Mouse (Mus musculus) ovary, postnatal 36 days (tissue): ENCODE results near the gene Tie1.
A peak's percentile ranks its signal among the peaks of the same experiment; 100 is the strongest.
"Not testable (repeated sequence)": the region's sequence is repeated elsewhere in the genome, so short reads cannot be mapped to it uniquely, and the experiment has no call there.

ENCODE experiments used
- DNase-seq: peaks from one replicate; pipeline ENCODE4 v3.0.0; 2022; ENCODE audit warnings: low spot score, mixed read lengths

Gene Tie1

DNA sequence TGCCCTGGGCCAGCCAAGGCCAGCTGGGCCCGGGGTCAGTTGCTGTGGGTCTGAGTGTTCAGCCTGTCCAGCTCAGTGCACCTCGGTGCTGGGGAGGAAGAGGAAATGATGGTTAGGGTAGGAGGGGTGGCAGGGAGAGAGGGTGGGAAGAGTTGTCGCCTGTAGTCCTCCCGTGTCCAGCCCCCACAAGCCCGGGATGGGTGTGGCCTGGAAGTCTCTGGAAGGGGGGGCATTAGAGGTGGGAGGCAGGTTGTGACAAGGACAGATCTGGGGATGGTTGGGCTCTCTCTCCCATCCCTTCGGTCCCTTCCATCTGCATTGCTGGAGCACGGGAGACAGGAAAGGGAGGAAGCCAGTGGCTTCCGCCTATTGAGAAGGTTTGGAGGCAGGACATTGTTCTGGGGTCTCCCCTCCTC lies at the start of gene Tie1:
TSS of gene Tie1 (minus strand) at position 345 of the 416 bp plus-strand sequence.
- no peak for DNase-seq

DNA sequence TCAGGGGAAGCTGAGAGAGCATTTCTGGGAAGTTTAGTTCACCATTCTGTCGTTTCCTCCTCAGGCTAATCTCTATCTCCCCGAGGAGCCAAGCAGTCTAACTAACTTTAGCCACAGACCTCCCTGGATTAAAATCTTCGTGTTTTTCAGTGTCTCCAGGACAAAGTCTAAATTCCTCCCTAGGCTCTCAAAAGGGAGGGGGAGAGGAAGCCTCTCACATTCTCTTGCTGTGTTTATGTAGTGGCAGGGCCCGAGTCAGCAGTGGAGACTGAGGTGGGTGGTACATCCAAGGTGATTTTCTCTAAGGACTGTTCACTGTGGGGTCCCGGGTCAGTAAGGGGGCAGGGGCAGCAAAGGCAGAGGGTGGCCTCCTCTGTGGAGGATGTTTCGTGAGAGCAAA lies 47.9 kb upstream of the Tie1 start:
- DNase-seq: no peak

DNA sequence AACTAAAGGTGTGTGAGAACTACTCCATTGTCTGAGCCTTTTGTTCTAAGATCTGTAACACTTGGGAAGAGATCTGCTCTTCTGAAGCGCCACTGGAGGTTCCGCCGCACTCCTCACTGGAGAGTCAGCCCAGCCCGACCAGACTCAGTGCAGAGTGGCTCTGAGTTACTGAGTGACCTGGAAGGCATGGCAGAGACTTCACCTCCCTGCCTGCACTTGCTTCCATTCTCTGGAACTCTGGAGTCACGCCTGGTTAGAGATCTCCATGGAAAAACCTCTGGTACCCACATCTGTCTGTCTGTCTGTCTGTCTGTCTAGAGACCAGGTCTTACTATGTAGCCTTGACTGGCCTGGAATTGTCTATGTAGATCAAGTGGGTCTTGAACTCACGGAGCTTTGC lies 45.7 kb upstream of the Tie1 start:
- DNase-seq: no peak

DNA sequence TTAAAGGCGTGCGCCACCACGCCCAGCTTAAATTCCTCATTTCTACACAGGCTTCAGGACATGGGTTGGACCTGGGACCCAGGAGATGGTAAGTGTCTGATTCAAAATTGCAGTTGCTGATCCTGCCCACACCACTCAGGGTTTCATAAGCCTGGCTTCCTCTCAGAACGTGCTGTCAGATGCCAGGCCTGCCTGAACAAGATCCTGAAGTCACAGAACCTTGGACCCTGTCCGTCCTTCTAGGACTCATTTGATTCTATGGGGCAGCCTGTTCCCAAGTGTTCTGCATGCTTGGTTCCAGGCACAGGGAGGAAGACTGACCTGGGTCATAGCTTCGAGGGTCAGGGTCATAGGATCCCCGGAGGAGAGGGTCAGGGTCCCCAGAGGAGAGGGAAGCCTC lies 43.7 kb upstream of the Tie1 start:
- no peak for DNase-seq

DNA sequence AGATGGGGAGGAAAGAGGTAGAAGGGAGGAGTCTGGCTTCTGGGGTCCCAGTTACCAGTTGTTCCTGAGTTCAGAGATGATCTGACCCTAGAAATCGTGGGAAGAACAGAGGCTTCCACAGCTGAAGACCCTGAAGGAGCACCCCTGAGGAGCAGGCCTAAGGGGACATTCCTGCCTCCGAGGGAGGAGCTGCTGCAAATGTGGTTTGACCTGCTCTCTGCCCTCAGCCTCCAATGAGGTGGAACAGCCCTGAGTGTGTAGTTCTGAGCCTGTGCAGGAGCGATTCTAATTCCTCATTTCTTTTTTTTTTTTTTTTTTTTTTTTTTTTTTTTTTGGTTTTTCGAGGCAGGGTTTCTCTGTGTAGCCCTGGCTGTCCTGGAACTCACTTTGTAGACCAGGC lies 43.3 kb upstream of the Tie1 start:
- no peak for DNase-seq

DNA sequence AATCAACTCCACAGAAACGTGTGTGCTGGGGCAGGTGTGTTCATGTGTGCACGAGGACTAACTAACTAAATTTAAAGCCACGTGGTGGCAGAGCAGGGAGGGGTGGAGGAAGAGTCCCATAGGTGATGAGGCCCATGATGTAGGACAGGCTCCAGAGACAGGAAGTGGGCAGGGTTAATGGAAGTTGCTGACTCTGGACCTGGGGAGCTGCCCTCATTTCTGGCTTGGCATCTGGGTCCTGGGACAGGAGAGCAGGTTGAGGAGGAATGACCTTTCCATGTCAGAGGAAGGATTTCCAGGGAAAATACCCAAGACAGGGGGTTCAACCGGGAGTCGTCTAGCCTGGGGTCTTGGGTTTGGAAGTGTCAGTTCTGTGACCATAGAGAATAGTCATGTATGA lies 42.8 kb upstream of the Tie1 start:
- no peak for DNase-seq

DNA sequence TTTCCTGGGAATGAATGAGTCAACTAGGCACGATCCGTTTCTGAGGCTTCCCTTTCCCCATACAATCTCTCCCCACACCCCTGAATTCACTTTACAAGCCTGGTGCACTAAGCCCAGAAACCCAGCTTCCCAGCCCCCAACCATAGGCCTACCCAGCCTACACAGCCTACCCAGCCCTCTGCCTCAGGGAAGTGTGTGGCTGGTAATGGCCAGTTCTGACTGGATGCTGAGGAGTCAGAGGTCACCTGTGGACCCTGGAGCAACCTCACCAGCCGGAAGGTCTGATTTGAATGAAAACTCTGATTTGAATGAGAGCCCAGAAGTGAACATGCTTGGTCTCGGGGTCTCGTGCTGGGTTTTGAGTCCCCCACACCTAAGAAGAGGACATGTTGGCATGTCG lies 37.9 kb upstream of the Tie1 start:
- no peak for DNase-seq

DNA sequence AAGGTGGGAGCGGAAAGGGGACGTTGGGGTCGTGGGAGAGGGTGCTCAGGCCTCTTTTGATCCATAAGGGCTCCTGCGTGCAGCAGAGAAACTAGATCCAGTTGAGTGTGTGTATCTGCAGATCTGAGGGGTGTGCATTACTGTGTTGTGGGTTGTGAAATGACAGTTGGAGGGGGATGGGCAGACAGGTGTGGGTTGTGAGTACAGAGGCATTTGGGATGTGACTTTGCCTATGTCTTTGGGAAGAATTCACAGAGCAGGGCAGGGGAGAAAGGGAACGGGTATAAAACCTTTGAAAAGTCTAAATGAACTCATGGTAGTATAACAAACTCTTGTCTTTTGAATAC lies 37.4 kb upstream of the Tie1 start:
- DNase-seq: no peak

DNA sequence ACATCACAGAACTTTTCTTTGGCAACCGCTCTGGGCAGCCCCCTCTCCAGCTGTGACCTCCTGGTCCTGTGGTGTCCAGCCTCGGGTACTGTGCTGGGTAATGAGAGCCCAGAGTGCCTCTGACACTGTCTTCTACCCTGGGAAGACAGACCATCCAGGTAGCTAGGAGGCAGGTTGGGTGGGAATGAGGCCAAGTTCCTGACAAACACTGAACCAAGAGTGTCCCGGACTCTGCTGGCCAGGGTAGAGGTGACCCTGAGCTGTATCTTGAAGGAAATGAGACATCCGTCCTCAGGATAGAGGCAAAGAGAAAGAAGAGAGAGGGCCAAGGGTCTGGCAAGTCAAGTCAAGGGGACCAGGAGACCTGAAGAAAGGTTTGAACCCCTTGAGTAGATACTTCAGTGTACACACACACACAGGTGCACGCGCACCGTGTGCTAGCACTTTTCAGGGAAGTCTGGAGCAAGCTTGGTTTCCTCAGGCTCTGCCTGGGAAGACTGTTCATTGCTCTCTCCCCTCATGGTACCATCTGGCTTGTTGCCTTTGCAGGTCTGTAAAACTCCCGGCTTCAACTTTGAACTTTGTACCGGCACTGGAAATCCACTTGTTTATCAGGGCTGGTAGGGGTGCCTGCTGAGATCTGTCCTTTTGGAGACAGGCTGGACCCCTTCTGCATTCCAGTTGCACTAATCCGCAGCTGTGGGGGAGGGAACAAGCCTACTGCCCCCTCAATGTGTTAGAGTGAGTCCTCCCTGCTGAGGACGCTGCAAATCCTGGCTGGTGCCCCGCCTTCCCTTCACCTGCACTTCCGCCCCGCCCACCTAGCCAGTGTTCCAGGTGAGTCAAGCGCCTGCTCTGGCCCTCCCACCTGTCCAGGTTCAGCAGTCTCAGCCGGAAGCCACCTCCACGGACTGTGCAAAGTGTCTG lies 36.8 kb upstream of the Tie1 start, which contains the start of gene 2610528J11Rik:
TSS of gene 2610528J11Rik (plus strand) at position 592 of the 927 bp plus-strand sequence.
- DNase-seq: peak; percentile 34

DNA sequence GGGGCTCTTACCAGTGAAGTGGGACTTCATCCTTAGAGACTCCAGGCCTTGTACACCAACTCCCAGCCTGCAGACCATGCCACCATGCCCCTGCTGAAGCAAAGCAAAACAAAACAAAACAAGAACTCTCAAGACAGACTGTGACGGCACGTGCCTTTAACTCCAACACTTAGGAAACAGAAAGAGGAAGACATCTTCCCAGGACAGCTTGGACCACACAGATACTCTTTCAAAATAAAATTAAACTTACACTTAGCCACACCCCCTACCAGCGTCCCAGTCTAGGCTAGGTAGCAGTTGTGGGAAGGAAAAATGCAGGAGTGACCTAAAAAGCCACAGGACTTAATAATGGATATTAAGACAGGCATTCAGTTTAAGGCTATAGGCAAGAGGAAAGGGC lies 35.9 kb upstream of the Tie1 start:
- DNase-seq: no peak

DNA sequence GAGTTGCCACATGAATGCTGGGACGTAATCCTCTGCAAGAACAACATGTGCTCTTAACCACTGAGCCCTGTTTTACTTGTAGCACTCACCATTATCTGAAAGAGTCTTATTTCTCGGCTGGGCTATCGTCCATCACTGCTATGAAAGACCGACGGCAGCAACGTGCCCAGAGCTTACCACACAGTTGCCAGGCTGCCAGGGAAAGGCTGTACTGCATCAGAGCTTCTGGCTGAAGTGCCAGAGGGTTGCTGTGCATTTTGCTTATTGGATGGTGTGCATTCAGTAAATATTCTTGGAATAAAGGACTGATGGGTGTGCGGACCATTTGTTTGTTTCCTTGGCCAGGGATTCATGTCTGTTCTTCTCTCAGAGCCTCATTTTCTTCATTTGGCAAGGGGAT lies 34.1 kb upstream of the Tie1 start:
- DNase-seq: no peak

DNA sequence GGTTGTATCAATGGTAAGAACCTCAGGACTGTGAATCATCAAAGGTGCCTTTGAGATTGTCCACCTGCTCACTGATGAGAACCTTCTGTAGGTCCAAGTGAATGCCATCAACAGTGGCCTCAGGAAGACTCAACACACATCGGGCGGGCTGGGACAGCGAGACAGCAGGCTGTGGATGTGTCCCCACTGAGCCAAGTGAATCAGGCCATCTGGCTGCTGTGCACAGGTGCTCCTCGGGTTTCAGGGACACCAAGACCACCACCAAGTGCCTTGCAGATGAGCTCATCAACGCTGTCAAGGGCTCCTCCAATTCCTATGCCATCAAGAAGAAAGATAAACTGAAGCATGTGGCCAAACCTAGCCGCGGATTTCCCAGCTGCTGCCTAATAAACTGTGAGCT lies 32.4 kb upstream of the Tie1 start:
- no peak for DNase-seq

DNA sequence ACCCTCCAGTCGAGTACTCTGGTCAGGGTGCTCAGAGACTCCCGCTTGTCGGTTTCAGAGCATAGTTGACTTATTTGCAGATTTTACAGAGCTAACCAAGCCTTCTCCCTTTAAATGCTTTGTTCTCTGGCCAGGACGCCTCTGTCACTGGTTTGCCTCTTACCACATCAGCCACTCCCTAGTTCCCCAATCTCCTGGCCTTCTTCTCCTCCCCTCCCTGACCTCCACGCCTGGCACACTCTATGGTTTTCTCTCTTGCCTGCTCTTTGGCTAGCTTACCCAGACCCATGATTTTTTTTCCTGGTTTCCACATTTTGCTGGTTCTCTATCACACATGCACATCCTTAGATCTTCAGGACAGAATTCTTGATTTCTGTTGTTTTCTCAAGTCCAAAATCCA lies 28.3 kb upstream of the Tie1 start:
- DNase-seq: no peak

DNA sequence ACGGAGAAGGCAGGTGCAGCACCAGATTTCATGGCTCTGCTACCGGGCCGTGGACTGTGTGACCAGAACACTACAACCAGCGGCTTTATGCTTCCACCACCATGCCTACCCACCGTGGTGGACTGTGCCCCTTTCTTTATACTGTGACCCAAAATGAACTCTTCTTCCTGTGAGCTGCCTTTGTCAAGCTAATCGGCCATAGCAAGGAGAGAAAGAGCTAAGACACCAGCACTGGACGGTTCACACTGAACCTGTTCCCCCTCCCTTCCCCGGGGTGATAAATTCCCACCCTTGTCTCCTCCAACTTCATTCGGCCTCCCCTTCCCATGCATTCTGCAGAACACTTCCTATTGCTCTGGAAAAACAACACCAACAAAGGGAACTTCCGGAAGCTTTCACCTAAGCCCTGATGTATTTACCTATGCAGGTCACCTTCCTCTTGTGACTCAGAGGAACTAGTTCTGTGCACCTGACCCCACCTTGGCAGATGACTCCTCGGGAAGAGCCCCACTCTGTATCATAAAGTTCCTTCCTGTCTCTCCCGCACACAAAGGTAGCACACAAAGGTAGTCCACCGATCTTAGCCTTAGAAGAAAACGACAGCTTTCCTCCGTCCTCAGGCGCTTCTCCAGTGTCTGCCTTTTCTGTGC lies 27.8 kb upstream of the Tie1 start:
- no peak for DNase-seq

DNA sequence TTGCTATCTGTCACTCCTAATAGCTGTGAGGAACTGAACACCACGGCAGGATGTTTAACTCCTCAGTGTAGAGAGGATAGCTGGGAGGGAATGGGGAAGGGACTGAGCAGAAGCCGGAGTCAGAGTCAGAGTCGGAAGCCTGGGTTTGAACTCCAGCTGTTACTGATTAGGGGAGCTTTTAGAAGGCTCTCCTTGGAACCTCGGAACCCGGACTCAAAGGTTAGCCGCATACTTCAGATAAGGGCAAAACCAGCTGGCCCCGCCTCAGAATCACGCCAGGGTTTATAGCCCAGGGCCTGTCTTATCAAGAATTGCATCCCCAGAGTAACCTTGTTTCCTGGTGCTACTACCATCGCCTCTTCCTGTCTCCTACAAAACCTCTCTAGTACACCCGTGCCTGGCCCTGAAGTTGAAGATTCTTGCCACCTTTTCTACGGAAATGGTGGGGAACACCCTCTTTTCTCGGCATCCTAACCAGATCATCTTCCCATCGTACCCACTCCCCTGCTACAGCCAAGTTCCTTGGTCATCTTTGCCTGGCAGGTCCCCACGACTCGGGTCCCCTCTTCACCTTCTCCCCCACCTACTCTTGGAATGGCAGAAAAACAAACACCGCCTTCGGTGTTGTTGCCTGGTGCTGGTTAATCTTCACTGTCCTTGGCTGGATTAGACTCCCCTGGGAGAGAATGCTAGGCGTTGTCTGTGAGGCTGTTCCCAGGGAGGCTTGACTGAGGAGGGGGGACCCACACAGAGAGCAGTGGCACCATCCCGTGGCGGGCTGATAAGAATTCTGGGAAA lies 27.0 kb upstream of the Tie1 start:
- peak; percentile 39 for DNase-seq

DNA sequence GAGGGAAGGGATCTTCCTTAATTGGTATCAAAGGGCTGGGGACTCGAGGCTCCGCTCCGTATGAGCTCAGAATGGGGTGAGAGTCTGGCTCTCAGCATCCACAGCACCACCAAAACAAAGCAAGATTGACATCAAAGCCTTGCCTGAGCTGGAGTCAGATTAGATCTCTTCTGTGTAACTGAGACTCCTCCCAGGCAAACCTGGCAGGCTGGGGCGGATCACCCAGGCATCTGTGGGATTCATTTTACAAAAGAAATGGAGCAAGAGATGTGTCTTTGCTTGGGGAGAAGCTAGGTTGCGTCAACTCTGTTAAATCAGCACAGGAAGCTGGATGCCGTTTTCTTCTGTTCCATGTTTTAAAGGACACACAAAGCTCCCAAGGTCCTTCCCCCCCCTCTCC lies 19.2 kb upstream of the Tie1 start:
- no peak for DNase-seq

DNA sequence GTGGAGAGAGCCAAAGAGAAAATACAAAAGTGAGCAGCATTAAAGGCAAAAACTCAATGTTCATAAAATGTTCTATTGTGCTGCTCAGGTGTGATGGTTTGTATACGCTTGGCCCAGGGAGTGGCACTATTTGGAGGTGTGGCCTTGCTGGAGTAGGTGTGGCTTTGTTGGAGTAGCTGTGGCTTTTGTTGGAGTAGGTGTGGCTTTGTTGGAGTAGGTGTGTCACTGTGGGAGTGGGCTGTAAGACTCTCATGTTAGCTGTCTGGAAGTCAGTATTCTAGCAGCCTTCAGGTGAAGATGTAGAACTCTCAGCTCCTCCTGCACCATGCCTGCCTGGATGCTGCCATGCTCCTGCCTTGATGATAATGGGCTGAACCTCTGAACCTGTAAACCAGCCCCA lies 17.3 kb upstream of the Tie1 start:
- not testable (repeated sequence) for DNase-seq

DNA sequence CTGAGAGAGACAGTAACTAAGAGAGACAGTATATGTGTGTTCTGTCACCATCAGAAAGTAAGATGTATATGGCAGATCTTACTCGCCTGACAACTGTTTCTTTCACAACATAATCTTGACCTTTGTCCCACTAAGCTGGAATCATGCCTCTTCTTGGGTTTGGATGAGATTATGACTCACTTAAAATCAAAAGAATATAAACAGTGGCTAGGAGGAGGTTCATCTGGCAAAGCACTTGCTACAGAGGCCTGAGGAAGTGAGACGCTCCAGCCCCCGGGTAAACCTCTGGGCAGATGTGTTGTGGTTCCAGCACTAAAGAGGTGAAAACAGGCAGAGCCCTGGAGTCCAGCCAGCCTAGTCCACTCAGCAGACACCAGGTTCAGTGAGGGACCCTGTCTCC lies 15.7 kb upstream of the Tie1 start:
- peak; percentile 12 for DNase-seq

DNA sequence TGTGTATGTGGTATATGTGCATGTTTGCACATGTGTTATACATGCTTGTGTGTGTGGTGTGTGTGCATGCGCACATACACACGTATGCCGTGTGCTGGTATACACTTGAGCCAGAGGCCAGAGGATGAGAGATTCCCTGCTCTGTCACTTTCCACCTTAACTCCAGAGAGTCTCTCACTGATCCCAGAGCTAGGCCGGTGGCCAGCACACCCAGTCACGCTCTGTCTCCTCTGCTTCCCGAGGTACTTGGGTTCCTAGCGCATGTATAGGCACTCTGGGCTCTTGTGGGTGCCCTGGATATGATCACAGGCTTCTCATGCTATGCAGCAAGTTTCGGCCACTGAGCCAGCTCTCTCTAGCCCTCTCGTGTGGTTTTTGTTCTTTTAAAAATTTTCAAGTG lies 10.9 kb upstream of the Tie1 start:
- DNase-seq: no peak

DNA sequence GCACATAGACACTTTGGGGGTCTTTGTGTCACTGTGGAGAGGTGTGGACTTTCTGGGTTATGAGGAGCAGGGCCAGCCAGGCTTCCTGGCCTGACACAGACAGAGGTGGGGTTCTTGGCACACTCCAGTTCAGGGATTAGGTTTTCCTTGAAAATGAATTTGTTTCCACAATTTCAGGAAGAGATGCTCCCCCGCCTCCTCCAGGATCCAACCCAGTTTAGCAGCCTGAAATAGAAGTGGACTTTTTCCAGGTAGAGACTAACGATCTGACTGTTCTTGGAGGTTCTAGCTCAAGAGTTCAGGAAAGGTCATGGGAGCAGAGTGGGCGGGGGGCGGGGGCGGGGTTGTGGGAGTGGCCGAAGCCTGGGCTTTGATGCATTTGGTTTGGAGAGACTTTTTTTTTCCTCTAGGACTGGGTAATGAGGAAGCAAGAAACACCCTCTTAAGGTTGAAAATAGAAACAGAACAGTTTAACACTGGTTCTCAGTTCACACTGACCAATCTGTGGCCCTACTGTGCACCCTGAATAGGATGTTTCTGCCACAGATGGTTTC lies 10.4 kb upstream of the Tie1 start:
- DNase-seq: no peak

DNA sequence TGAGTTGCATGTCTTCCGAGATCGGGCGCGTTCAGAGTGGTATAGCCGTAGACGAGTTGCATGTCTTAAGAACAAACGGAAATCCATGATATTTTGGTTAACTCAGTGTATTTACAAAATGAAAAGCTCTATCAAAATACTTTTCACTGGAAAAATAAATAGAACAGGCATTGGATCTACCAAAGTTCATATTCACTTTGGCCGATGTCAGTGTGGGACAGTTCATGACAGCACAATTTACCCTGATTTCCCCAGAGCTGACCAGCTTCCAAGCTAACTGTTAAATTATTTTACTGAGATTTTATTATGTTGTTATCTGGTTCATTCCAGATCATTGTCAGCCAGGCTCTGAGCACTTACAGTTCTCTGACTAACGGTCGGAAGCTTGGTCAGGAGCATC lies 600 bp upstream of the Tie1 start:
- no peak for DNase-seq

DNA sequence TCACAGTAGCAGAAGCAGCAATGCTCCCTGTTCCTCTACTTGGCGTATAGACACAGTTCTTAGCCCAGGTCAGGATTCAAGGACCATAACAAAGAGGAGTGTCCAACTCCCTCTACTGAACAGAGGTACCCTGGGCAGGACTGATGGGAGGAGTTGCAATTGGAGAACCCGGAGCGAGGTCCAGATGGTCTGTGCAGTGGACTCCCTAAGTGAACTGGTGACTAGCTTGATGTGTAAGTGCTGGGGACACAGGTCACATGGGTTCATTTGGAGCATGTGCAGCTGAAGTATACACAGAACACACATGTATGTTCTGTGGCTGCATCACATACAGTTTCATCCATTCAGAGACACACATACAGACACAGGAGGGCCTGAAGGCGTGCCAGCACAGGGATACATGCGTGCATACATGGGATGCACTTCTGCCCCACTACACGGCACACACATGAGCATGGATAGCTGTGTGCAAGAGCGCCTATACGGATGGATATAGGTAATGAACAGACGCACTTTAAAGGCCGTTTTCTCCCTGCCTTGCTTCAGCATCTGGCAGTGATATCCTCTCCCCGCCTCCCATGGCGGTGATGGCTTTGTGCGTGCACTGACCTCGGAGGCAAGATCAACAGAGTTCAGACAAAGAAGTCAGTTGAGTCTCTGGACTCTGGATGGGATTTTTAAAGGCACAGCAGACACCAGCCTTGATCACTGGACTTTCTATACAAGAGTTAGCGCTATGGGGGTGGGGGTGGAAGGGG lies 12.9 kb downstream of the Tie1 start:
- DNase-seq: no peak
